Mouse (Mus musculus) T-cell, adult 2 months (primary cell): ENCODE data around the gene Rps16.
A peak's percentile ranks its signal among the peaks of the same experiment; 100 is the strongest.

ENCODE experiments used
- DNase-seq: peaks from one replicate; pipeline ENCODE4 v3.0.0; 2022; ENCODE audit warnings: low spot score

Gene Rps16

DNA sequence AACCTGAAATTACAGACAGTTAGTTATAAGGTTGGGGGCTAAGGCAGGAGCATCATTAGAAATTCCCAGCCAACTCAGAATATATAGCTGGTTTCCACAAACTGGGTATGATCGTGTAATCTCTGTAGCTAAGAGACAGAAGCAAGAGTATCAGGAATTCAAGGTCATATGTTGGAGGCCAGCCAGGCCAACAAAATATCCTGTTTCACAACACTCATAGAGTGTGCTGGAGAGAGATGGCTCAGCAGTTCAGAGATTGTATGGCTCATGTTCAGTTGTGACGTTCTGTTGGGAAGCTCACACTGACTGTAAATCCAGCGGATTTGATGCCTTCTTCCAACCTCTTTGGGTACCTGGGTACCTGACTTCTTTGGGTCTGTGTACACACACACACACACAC, 2.7 kb upstream of the Rps16 start:
- DNase-seq = no peak

DNA sequence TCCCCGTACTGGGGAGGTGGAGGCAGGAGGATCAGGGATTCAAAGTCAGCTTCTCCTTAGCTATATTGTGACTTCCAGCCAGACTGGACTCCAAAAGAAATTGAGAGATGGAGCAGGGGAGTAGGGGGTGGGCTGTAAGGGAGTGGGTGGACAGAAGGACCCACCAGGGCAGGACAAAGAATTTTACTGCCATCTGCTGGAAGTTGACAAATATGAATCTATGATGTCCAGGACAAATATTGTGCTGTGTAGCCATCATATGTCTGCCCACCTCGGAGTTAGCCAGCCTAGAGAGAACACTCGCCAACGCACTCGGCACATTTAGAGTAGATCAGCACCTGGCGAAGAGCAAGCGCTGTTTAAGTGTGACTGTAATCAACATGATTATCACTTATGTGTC, 1.9 kb upstream of the Rps16 start:
- no peak for DNase-seq

DNA sequence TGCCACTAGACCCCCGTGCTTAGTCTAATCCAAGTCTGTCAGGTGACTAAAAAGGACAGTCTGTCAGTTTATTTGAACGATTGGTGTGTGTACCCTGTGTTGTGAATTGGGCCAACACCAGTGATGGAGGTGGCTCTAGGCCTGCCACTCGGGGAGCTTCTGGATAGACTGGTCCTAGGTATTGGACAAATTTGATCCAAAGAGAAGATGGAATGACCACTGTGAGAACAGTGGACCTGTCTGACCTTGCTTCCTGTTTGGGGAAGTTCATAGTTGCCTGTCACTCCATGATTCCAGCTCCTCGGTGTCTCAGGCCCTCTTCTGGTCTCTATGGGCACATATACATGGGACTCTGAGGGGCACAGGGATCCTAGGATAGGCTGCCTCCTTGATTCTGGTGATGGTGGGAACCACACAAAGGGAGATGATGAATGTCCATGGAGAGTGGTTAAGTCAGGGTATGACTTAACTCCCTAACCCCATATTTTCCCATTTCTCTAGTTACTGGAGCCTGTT, 1.3 kb downstream of the Rps16 start:
- DNase-seq = no peak

DNA sequence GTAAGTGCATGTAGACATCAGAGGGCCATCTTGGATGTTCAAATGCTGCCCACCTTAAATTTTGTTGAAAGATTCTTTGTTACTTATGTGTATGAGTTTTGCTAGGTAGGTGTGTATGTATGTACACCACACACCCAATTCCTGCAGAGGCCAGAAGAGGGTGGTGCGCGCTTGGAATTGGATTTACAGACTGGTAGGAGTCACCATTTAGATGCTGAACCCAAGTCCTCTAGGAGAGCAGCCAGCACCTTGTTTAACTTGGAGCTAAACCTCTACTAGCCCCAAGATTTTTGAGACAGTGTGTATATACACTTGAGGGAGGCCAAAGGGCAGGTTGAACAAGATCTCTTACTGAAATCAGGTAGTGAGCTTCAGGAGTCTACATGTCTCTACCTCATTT, 2.8 kb downstream of the Rps16 start:
- peak; percentile 26 for DNase-seq

DNA sequence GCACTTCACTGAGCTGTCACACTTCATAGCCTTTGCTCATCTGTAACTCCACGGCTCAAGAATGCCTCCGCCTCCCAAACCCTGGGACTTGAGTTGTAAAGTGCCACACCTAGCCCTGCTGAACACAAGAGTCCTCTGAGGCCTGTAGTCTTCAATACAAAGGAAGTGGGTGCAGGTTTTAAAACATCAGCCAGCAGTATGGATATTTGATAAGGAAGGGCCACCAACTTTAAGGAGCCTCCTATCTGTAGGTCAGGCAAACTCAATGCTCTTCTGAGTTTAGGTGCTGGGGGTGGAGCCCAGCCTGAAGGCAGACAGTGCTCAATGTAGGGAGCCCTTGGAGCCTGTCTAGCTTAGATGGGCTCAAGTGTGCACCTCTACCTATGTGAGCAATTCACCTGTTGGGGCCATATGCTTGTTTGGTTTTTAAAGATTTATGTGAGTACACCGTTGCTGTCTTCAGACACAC, 3.7 kb downstream of the Rps16 start:
- no peak for DNase-seq

DNA sequence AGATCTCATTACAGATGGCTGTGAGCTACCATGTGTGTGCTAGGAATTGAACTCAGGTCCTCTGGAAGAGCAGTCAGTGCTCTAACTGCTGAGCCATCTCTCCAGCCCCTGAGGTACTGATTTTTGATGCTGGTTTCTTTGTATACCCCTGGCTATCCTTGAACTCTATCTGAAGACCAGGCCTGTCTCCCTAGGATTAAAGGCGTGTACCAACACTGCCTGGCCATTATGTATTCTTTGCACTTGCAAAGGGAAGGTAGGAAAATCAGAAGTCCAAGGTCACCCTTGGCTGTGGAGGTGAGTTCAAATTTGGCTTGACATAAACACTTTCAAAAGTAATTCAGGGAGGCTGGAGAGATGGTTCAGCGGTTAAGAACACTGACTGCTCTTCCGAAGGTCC, 4.1 kb downstream of the Rps16 start:
- no peak for DNase-seq

DNA sequence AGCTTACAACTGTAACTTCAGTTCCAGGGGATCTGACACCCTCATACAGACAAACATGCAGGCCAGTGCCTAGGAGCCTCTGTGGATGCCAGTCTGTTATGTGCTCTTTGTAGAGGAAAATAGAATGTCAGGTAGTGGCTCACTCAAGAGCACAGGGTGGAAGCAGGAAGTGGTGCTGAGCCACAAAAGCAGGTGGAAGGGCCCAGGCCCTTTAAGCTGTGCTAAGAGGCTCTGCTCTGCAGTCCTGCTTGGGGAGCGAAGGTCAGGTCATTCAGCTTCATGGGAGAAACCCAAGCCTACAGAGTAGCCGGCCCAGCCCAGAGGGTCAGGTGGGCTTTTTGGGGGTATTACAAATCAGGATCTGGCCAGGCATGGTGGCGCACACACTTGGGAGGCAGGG, 4.8 kb downstream of the Rps16 start:
- DNase-seq = peak; percentile 78

DNA sequence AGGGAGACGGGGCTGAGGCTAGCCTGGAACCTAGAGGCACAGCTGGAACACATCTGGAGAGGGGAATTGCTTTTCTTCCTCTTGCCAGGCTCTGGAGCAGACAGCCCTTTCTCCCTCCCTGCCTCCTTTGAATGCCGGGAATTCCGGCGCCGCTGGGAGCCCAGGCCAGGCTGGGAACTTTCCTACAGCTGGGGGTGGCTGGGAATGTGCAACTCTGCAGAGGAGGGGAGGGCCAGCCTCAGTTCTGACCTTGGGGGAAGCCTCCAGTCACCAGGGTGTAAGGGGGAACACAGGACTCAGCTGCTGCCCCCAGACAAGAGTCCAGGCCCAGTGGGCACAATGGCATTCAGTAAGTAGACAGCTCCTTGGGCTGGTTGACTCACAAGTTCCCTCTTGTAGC, 6.5 kb downstream of the Rps16 start:
- no peak for DNase-seq

DNA sequence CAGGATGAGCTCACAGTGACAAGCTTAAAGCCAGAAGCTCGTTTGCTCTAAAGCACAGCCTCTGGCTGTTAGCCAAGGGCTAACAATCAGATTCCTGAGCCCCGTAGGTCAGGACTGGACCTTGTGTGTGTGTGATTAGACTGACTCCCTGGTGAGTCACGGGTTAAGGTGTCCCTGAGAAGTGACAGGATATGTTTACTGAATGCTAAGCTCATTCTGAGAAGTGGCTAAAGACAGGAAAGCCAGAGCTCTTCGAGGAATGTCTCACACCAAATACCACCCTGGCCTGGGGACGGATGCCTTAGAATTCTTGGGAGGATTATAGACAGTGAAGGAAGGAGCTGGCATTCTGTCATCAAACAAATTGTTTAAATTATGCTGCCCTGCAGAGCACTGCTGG, 7.5 kb downstream of the Rps16 start:
- no peak for DNase-seq

DNA sequence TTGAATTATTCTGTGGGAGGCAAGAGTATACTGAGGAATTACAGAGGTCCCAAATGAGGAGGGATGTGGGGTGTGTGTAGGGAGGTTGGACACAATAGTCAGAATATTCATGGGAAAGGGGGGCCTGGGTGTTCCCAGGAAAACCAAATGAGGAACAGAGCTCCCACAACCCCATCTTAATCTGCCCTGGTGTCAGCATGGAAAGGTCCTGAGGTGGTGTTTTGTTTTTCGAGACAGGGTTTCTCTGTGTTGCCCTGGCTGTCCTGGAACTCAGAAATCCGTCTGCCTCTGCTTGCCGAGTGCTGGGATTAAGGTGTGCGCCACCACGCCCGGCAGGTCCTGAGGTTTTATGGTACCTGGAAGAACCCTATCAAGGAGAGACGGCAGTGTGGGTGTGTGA, 8.0 kb downstream of the Rps16 start:
- no peak for DNase-seq

DNA sequence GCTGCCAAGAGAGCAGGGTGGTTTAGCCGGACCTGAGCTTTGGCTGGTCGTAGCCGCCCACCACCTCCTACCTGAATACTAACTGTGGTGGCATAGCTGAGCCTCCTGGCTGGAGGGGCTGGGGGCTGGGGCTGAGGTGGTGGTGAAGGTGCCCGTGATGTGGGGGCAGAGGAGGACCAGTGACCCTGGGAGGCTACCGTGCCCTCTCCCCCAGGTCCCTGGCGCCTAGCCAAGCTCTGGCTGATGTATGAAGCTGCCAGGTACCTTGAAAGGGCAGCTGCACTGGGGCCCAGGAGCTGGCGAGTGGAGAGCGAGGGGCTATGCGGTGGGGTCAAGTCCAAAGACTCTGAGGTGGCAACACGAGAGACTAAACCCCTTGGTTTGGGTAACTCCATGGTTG, 9.4 kb downstream of the Rps16 start:
- no peak for DNase-seq

DNA sequence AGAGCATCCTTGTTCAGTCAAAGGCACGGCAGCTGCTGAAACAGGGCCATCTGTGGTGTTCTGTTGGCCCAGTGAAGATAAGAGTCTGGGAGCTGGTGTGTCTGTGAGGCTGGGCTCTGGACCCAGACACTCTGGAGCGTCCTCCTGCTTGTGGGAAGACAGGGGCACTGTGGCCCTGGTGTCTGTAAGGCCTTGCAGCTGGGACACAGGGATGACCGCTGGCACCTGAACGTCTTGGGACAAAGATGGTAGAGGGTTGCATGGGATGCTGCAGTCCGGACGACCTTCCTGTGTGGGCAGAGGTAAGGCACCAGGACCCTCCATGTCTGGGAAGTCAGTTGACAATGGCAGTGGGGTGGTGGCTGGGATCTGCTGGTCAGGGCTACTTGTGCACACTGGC, 9.8 kb downstream of the Rps16 start:
- DNase-seq = no peak

DNA sequence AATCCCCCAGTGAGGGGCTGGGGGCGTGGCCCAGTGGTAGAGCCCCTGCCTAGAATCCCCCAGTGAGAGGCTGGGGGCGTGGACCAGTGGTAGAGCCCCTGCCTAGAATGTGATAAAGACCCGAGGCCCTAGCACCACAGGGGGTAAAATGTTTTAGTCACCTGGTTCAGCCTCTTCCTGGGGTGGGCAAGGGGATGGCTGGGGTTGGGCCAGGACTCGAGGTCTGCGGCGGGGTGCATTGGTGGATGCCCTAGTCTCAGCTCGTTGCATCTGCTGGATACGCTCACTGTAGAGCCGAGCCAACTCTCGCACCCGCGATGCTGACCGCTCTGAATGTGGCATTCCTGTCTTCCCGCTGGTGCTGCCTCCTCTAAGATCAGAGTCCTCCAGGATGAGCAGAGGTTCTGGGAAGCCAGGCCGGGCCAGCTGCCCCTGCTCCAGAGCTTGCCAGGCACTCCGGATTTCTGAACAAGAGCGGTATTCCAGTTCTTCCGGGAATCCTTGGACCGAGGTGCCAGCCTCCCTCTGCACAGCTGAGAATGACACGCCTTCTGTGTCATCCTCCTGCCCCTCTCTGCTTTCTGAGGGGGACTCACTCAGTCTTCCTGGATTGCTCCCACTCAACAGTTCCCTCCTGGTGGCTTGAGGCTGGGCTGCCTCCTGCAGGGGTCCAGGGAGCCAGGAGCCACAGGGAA, 11.3 kb downstream of the Rps16 start:
- no peak for DNase-seq

DNA sequence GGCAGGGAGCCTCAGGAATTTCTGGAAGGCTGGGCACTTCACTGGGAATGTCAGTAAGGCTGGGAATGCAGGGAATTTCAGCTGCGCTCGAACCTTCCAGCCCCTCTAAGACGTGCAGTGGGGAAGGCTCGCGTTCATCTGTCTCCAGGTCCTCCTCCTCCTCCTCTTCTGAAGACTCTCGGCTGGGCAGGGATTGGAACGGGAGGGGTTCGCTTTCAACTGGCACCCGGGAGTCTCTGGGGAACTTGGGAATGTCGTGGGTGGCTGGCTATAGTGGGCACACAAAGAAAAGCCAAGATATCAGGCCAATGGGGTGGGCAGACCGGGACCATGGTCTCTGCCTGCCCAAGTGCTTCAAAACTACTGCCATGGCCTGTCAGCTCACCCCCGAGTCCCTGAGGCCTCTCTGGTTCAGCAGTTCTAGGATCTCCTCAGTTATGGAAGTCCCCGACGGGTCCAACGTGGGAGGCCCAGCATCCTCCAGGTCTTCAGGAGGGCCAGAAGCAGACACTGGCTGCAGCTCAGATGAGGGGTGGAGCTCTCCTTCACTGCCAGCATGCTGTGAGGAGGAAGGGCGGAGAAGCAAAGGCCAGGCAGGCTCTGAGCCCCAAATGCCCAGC, 12.1 kb downstream of the Rps16 start:
- DNase-seq = no peak

DNA sequence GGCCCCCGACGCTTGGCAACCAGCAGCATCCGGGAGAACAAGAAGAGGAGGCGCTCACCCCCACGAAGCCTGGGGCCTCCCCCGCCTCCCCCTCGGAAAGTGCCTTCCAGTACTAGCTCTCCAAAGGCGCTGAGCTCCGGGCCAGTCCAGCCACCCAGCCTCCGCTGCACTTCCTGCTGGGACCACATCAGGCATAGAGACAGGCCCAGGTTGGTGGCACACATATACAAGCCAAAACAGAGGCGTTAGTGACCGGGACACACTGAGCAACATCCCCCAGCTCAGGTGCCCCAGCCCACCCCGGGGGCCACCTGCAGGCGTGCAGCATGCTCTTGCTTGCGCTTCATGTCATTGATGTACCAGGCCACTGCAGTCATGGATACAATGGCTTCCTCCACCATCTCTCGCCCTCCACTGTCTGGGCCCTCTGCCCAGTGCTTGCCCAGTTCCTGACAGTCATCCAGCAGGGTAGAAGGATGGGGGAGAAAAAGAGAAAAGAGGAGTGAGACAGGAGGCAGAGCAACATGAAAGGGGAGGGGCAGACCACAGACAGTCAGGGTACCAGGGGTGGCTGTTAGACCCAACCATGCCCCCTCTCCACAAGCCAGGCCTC, 17.3 kb downstream of the Rps16 start:
- DNase-seq = no peak

DNA sequence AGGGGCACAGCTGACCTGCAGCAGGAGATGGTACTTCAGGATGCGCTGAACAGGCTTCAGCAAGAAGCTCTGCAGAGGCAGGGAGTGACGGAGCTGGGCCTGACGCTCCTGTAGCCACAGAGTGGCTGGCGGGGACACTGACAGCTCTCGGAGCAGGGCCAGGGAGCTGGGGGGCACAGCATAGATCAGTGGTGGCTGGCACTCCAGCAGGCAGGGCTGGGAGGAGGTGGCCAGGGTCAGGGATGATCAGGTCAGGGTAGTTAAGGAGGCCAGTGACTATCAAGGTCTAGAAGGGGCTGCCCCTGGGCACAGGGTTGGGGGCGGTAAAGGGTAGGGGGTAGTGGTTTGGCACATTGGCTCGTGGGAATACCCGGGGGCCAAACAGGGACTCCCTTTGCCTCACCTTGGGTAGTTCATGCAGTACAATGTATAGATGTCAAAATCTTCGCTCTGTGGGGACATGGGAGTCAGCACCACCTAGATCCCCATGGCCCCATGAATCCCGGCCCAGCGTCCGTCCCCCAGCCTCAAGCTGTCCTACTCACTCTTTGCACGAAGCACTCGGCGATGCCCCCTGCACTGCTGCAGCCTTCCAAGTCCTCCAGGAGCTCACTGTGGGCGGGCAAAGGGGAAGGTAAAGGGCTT, 17.9 kb downstream of the Rps16 start:
- DNase-seq = no peak

DNA sequence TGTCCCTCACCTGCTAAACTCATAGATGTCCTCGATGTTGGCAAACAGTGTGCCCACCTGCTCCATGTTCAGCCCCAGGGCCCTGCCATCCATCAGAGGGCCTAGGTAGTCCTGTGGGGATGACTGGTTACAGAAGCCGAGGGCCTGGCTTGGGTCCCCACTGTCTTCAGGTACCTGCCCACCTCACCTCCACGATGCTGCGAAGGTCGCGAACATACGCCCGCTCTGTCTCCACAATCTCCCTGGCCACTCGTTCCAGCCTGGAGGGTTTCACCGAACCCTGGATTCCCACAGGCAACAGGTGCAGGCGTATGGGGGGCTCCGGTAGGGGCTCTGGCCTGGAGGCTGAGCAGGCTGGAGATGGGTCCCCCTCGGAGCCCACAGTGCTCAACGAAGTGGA, 19.6 kb downstream of the Rps16 start:
- no peak for DNase-seq

DNA sequence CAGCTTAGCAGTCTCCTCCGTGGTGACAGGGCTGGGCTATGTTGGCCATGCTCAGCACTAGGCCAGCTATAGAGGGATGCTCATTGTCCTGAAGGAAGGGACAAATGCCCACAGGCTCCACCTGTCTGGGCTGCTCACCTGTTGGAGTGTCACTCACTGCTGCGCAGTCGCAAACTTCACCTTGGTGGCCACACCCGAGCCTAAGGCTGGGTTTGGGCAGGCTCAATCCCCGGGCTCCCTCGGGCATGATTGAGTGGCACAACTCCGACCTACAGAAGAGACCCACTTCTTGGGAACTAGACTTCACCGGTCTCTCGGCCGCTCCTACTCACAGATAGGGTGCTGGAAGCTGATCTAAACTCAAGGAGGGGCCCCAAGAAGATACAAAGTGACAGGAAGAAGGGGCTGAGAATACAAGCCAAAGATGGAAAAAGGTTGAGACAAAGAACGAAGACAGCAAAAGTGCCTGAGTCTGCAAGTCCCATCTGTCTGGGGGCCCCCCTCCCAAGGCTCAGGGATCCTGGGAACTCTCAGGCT, 20.6 kb downstream of the Rps16 start:
- peak; percentile 8 for DNase-seq

DNA sequence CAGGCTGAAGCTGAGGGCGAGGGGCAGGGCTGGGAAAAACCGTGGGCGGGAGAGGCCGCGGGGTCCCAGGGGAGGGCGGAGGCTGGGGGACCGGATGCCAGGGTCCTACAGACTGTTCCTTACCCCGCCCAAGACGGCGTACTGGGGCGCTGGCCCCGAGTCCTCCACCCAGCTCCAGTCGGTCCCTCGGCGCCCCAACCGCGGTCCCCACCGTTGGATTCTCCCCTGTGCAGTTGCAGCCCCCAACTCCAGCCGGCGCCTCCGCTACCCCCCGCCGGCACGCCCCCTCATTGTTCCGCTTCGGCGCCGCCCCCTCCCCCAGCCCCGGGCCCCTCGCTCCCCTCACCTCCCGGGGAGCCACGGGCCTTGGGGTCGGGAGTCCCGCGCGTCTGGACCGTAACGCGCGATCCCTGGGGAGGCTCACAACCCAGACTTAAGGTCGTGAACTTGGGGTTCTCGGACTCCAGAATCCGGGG, 21.1 kb downstream of the Rps16 start:
- peak; percentile 42 for DNase-seq

DNA sequence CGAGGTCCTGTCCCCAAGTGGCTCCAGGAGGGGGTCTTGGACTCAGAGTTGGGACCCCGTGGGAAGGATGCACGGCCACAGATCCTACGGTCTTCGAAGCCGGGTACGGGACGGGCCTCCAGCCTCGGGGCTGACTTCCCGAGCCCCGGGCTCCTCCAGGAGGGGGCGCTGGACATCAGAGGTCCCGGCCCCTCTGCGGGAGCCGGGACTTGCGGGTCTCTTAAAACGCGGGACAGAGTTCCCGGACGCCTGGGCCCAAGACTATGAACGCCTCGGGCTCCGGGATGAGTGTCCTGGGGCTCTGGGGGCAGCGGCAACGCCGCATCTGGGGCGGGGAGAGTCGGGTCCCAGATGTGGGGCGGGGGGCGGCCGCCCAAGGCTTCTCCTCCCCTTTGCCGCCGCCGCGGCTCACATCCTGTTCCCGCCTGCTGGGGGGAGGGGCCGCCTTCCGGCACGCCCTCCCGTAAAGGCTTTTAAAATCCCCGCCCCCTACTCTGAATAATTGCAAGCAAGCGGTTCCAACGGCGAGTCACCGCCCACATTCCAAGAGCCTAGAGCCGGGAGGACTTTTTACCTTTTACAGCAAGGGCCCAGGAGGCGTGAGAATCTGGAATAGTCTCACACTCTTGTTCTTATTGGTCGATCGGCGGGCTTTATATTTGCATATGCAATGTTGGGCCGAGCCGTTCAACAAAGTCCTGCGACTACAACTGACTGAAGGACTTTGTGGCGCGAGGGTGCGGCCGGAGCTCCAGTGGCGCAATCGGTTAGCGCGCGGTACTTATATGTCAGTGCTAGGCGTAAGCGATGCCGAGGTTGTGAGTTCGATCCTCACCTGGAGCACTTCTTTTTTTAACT, 22.0 kb downstream of the Rps16 start, which contains the start of gene Plekhg2:
Gene Plekhg2, minus strand, starts transcription at position 349 of the 858 bp plus-strand sequence.
- DNase-seq = peak; percentile 98

DNA sequence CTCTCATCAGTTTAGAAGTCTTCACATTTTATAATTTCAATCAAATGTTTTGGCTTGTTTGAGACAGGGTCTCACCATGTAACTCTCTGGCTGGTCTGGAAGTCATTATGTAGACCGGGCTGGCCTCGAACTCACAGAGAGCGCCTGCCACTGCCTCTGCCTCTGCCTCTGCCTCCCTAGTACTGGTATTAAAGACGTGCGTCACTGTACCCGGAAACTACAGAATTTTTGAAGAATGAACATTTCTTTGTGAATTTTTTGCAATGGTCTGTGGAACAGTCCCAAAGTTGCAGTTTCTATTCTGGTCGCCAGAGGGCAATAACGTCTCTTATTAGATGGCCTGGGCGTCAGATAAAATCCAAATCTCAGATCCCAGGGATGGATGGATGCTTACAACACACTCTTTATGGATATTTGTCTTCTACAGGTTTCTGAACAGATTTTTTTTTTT, 22.7 kb downstream of the Rps16 start:
- peak; percentile 88 for DNase-seq
